Mouse (Mus musculus): ENCODE results near the gene Ccdc194.

The Ccdc194 gene

DNA sequence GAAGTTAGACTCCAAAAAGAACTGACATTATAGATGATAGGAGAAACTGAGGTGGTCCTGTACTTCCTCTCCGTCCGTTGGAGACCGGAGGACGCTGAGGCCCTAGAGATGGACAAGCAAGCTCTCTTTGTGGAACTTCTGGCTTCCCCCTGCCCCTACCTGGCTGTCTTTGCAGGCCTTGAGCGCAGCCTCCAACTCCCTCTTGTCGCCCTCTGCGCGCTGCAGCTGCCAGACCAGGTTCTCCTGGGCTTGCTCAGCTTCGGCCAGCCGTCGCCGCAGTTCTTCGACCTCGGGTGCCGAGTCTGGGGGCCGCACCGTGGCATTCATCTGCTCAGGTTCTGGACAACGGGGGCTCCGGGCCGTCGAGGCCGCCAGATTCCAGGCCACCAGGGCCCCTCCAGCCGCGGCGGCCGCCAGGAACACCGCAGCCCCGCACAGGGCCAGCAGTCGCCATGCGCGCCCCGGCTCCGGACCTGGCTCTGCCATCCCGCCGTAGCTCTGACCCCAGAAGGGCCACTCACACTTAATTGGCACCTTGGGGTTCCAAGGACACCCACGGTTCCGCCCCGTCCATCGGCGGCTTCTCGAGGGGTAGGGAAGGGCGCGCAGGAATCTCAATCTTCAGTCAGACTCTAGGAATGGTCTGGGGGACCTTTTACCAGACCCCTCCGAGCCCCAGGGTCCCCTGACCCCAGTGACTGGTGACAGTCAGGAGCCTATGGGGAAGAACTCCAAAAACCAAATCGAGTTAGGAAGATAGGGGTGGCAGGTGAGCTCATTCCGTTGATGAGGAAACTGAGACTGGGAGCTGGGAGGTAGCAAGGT, at the start of gene Ccdc194:
Ccdc194 (minus strand) TSS at position 486 of the 825 bp plus-strand sequence.
- DNase-seq (ENCODE audit: low read depth, low spot score), result no peak

DNA sequence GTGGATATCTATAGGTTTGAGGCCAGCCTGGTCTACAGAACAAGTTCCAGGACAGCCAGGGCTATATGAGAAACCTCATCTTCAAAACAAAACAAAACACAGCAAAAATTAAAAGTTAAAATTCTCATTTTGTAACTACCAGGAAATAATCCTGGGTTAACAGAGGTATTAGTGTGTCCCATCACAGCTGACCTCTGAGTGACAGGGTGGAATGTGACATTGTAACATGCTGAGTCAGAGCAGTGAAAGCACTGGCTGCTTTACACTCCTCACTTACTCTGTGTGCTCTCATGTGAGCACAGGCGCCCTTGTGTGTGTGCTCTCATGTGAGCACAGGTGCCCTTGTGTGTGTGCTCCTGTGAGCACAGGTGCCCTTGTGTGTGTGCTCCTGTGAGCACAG, 49.5 kb upstream of the Ccdc194 start:
- DNase-seq (ENCODE audit: low read depth, low spot score), result no peak

DNA sequence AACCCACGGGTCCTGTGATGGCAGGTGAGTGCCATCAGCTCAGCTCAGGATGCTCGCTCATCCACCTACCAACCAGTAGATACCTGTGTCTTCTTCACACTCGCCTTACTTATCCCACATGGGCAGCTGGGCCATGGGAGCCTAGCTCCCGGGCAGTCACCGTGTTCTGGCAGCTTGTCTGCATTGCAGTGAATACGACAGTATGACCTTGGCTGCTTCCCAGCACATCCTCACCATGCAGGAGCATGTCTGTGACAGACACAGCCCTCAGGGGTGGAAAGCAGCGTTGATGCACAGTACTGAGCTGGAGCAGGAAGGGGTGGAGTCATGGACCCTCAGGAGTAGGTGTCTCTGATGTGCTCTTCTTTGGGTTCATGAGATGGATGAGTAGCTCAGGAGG, 48.9 kb upstream of the Ccdc194 start:
- no peak for DNase-seq (ENCODE audit: low read depth, low spot score)

DNA sequence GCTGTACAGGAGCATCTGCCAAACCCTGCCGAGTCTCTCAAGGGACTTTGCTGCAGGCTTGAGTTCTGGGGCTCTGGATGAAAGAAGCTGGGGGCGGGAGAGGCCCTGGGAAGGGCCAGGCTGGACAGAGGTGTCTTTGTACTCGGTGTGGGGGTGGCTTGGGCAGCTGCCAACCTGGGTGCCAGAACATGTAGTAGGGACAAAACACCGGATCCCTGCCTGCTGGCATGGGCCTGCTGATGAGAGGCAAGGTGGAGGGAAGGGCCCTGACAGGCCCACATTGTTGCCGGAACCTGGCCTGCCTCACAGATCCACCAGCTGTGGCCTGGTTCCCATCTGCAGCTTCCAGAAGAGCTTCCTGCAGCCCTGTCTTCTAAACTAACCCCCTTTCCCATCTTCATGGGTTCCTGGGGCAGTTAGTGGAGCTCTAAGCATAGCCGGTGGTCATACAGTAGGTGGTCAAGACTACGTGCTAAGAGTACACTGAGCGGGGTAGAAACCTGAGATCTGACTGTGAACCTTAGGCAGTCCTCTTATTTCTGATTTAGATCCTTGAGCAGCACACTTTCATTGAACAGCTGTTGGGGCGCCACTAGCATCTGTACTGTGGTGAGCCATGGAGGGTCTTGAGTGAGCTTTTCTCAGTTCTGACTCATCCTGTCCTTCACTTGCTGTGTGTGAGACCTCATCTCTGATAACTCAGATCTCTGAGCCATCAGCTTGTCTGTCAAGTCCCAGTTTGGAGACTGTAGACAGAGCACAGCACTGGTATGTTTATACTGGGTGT, 47.5 kb upstream of the Ccdc194 start:
- no peak for DNase-seq (ENCODE audit: low read depth, low spot score)

DNA sequence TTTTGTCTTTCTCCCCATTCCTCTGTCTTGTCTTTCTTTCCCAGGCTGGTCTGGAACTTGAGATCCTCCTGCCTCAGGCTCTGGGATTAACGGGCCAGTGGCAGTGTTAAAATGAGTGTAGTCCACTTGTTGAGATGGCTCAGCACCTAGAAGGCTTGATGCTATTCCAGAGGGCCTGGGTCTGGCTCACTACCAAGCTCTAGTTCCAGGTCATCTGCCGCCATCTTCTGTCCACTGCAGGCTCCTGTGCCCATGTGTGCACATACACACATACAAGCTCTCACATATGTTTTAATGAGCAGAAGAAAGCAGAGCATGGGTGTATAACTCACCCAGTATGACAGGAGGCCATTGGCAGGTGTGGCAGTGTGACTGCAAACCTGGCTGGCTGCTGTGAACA, 46.6 kb upstream of the Ccdc194 start:
- DNase-seq (ENCODE audit: low read depth, low spot score), result no peak

DNA sequence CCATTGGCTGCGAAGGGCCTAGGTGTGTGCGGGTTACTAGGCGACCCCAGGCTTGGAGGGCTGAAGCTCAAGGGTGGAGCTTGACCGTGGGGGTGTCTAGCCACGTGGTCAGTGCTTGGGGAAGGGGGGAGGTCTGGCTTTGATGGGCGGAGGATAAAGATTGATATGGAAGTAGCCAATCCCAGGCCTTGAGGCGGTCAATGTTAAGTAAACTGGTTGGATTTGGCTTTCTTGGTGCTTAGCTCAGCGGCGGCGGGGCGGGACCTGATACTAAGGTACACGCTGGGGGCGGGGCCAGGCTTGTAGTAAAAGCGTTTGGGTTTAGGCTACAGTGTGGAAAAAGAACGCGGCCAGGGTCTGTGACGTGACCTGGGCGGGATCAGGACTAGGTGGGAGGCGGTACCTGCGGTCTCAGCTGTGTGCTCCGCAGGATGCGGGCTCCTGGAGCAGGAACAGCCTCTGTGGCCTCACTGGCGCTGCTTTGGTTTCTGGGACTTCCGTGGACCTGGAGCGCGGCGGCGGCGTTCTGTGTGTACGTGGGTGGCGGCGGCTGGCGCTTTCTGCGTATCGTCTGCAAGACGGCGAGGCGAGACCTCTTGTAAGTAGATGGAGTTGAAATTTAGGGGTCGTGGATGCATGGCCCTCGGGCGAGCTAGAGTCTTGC, 44.9 kb upstream of the Ccdc194 start:
- DNase-seq (ENCODE audit: low read depth, low spot score), result peak; percentile 93

DNA sequence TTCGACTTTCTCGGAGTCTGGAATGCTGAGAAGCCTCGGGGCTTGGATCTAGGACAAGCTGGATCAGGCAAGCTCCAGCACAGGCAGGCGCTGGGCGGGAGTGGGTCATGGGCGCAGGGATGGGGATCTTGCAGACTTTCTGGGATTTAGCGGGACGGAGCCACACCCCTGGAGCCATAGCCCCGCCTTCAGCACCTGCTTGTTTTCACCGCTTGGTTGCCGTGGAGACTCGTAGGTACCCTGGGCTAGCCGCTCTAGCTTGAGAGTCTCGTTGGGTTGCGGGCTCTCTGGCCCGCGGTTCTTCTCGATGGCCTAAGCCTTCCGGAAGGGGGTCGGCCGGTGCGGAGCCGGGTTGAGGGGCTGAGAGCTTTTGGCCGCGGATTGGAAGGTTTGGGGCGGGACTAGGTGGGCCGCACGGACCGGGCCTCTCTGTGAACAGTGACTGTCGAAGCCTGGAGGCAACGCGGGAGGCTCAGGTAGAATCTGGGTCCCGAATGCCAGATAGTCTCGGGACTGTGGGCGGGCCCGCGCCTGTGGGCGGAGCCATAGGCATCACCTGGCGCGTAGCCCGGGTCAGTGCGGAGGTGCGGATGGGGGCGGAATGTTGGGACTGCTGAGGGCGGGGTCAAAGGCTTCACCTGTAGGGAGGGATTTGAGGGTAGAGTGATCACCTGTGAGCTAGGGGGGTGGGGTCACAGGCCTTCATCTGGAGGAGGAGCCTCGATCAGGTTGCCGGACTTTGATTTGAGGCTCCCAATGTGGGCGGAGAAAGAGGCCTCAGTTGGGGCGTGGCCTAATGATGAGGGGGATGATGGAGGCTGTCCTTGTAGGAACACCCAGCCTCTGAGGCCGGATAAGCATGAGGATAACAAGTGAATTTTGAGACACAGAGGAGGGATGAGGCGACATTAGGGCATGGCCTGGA, 44.1 kb upstream of the Ccdc194 start:
- DNase-seq (ENCODE audit: low read depth, low spot score), result peak; percentile 92

DNA sequence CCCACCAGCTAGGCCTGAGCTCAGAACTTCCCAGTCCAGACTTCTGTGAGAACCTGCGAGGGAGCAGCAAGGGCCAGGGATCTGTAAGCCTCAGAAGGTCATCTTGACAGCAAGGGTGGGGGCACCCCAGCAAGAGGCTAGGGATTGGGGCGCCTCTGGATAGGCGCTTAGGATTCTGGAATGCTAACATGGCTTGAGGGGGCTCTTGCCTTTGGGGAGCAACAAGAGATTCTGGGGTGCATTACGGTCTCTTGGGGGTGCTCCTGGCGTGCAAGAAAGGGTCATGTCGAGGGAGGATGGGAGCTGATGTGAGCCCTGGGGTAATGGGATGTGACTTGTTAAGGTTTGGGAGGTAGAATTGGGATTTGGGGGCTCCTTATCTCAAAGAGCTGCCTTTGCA, 43.4 kb upstream of the Ccdc194 start:
- DNase-seq (ENCODE audit: low read depth, low spot score), result no peak

DNA sequence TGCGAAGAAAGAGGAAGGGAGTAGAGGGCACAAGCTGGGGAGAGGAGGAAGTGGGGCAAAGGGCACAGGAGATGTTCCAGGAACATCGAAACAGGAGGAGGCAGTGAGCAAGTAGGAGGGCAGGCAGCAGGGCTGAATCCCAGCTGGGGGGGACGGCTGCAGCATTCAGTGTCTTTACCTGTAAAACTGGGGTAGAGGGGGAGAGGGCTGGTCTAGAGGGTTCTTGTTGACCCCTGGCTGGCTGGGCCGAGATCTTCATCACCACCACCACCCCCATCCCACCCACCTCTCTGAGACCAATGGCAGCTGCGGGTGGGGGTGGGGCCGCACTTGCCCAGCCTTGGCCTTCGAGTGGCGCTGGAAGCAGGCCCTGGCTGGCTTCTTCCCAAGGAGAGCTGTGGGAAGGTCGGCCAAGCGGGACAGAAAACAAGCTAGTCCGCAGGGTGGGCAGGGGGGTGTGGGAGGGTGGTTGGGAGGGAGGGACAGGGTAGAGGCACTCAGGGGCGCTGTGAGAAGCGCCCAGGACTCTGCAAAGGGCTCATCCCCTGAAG, 43.0 kb upstream of the Ccdc194 start, which contains the start of gene Slc27a1:
Slc27a1 (plus strand) TSS at position 496 of the 551 bp plus-strand sequence.
- no peak for DNase-seq (ENCODE audit: low read depth, low spot score)

DNA sequence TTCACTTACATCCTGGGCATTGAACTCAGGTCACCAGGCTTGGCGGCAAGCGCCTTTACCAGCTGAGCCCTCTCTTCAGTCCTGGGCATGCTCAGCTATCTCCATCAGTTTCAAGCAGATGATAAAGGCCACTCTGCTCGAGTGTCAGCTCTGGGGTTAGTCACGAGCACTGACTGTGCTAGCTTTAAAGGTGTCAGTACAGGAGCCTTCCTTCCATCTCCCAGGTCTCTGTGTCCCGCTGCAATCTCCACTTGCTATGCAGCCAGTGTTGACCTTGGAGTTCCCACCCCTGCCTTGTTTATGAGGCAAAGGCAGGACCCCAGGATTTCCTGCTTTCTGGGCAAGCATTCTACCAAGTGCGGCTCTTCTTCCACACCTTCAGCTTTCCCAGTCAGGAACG, 42.1 kb upstream of the Ccdc194 start:
- DNase-seq (ENCODE audit: low read depth, low spot score), result no peak

DNA sequence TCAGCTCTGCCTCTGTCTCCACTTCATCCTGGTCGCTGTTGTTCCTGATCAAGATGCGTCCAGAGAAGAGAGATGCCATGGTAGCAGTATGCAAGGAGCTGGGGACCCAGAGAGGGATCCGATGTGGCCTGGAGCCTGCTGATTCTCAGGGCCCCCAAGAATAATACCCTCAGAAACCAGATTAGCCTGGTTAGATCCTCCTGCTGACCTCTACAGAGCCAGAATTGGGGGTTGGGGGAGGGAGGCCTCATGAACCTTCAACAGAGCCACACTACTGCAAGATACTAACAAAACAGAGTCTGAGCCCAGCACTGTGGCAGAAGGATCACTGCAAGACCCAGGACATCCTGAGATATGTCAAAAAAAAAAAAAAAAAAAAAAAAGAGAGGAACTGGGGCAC, 41.0 kb upstream of the Ccdc194 start, which contains the start of gene Nxnl1:
Nxnl1 (minus strand) TSS at position 101 of the 400 bp plus-strand sequence.
- DNase-seq (ENCODE audit: low read depth, low spot score), result no peak

DNA sequence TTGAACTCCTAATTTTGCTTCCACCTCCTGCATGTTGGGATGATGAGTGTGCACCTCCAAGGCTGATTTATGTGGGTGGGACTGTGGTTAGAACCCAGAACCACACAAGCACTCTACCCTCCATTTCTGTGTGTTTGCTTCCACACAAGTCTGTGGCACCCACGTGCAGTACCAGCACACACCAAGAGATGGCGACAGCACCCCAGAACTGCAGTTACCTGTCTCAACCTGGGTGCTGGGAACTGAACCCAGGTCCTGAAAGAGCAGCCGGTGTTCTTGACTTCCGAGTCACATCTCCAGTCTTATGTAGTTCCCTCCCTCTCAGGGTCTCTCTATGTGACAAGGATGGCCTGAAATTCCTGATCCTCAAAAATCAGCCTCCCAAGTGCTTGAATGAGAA, 38.5 kb upstream of the Ccdc194 start:
- DNase-seq (ENCODE audit: low read depth, low spot score), result no peak

DNA sequence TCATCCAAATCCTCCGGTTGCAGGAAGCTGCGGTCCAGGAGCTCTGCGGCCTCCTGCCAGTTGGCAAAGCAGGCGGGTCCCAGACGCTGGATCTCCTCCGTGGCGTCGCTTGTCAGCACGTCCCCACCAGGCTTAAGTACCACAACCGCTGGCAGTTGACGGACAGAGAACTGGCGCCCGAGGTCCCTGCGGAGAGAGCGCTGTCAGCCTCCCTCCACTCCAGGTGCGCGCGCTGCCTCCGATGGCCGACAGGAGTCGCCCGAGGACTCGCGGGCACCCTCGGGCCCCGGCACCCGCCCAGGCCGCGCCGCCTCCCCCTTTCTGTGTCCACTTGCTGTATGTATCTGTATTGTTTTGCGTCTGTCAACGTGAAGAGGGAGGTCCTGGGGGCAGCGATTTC, 37.2 kb upstream of the Ccdc194 start:
- peak; percentile 48 for DNase-seq (ENCODE audit: low read depth, low spot score)

DNA sequence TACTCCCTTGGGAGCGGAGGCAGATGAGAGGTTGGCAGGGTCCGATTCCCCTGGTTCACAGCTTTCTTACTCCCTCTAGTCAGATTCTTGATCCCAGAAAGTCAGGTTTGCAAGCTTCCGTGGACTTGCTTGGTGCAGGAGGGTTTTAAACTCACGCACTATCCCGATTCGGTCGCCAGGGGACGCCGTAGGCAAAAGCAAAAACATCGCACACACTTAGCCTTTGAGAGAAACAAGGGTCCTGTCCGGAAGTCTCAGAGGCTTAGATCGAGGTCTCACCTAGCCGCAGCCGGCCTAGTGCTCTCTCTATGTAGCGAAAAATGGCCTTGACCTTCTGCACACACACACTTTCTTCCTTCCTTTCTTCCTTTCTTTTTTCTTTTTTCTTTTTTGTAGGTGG, 35.9 kb upstream of the Ccdc194 start:
- DNase-seq (ENCODE audit: low read depth, low spot score), result peak; percentile 87

DNA sequence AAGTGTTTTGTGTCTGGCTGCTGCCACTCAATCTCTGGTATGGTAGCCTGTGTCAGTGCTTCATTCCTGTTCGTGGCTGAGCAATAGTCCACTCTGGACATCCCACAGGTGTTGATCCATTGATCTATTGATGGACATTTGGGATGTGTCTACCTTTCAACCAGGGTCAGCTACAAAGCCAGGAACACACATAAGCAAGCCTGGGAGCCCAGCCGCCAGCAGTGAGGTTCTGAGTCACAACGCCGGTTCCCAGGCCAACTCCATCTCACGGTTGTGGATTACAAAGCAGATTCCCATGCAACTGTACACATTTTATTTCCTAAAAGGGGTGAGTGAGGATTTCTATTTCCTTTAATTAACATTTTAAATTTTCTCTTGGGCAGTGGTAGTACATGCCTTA, 35.3 kb upstream of the Ccdc194 start:
- no peak for DNase-seq (ENCODE audit: low read depth, low spot score)

DNA sequence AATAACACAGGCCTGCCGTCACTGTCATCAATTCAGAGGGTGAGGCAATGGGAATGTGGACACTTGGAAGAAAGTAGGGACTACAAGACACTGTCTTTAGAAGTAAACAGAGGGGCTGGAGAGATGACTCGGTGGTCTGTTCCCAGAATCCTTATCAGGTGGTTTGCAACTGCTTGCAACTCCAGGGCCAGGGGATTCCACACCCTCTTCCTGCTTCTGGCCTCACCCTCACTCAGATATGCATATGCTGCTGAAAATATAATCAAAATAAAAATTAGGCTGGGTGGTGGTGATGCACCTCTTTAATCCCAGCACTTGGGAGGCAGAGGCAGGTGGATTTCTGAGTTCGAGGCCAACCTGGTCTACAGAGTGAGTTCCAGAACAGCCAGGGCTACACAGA, 34.6 kb upstream of the Ccdc194 start:
- no peak for DNase-seq (ENCODE audit: low read depth, low spot score)

DNA sequence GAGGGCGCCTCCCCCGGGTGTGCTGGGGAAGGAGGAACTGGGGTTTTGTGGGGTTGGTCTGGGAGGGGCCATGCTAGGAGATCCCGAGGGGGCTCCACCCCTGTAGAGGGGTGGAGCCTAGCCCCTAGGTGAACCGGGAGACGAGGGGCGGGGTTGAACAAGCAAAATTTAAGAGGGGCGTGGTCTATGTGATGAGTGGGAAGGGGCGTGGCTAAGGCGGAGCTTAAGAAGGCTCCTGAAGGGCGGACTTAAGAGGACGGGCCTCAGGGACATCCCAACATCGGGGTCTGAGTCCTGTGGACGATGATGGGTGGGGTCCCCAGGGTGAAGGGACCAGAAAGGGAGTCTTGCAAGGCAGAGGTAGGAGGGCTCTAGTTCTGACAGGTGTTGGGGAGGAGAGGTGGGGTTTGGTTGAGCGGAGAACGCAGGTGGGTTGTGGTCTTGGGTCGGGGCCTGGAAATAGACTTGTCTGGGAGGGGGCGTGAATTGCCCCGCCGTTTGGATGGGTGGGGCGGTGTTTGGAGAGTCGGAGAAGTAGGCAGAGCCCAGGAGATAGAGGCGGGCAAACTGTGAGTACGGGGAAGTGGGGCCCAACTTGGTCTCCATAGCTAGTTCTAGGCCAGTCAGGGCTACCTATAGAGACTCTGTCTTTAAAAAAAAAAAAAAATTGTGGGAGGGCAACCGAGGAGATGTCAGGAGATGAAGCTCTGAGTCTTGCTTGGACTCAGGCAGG, 33.6 kb upstream of the Ccdc194 start:
- peak; percentile 59 for DNase-seq (ENCODE audit: low read depth, low spot score)

DNA sequence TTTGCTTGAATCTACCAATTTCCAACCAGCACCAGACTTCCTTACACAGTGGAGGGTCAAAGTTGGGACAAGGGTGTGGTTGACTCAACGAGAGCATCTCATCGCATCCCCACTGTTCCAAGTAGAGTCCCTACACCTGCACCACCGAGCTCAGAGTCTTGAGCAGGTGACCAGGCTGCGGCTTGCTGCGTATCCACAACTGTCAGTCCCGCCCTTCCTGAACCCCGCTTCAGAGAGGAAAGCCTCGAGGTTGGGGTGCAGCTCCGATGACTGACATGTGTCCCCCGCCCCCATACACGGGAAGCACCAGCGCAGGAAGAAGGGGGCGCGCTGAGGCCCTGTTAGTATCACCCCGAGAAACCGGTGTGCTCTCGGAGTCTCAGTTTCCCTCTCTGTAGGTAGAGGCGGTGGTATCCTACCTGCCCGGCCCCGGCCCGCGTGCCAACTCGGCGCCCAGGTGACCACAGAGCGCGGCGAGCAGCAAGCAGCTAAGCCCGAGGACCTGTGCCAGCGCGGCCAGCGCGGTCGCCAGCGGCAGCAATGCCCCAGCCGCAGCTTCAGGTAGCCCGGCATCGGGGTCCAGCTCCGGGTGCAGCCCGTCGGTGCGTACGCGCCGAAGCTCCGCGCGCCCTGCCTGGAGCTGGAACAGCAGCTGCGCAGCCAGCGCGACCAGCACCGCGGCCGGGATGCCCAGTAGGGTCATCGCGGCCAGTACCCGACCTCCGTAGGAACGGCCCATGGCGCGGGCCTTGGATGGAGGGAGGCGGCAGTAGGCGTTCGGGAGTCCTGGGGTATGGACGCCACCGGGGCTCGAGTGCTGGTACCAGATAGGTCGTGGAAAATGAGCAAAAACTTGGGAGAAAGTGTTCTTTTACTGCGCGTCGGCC, 32.8 kb upstream of the Ccdc194 start, which contains the start of gene Tmem221:
Tmem221 (minus strand) TSS at position 801 of the 887 bp plus-strand sequence.
- no peak for DNase-seq (ENCODE audit: low read depth, low spot score)

DNA sequence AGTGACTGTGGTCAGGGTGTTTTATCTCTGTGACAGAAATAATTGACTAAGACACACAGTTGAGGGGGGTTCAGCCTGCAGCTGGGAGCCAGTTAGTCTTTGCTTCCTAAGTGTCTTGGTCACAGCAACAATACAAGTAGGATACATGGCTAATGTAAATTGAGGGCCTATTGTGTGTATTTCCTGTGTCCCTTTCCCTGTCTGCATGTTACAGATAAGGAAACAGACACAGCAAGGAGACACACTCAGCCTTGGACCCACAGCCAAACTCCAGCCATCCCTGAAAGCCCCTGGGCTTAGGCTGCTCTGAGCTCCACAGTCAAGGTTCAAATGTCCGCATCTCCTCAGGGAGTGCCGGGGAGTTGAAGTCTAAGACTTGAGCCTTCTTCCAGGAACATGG, 29.1 kb upstream of the Ccdc194 start:
- no peak for DNase-seq (ENCODE audit: low read depth, low spot score)
